Mouse (Mus musculus) cortical plate, adult 2 months (tissue): ENCODE results near the gene Icam2. TPM values are rescaled to one million over a fixed set of nuclear protein-coding genes. Genes with fewer than 3 reads are reported as not detected.

ENCODE experiments used
- H3K27ac ChIP-seq: fragments of 200-500 bp; 2 replicates; pipeline ENCODE4 v1.5.1; 2012; ENCODE audit warnings: low read length, control low read depth, inconsistent platforms; ENCODE audit not compliant: insufficient read depth
- H3K4me1 ChIP-seq: fragments of 200-500 bp; 2 replicates; pipeline ENCODE4 v1.6.1; 2011; ENCODE audit warnings: low read length; ENCODE audit not compliant: control insufficient read depth, insufficient read depth
- H3K4me3 ChIP-seq: fragments of 200-500 bp; 2 replicates; pipeline ENCODE4 v1.5.1; 2011; ENCODE audit warnings: mild to moderate bottlenecking, low read length, control low read depth; ENCODE audit not compliant: insufficient read depth
- CTCF ChIP-seq: fragments of 200-500 bp; IDR thresholded peaks from 2 replicates; pipeline ENCODE4 v1.5.1; 2011; ENCODE audit warnings: mild to moderate bottlenecking, control low read depth, low read length; ENCODE audit not compliant: insufficient read depth; ENCODE audit errors: extremely low read depth
- POLR2A ChIP-seq: fragments of 200-500 bp; IDR thresholded peaks from 2 replicates; pipeline ENCODE4 v1.6.1; 2011; ENCODE audit warnings: mild to moderate bottlenecking, low read length, control low read depth; ENCODE audit not compliant: insufficient read depth; ENCODE audit errors: extremely low read depth
- polyA plus RNA-seq: library from polyadenylated mRNA; depleted of rRNA; stranded (reverse); fragments of >200 nt; gene quantifications from 2 replicates; pipeline ENCODE4 v1.2.3, GENCODE M21; 2012; rRNA removed

Icam2 gene
- polyA plus RNA-seq, 1 experiment: 9.5 TPM

DNA sequence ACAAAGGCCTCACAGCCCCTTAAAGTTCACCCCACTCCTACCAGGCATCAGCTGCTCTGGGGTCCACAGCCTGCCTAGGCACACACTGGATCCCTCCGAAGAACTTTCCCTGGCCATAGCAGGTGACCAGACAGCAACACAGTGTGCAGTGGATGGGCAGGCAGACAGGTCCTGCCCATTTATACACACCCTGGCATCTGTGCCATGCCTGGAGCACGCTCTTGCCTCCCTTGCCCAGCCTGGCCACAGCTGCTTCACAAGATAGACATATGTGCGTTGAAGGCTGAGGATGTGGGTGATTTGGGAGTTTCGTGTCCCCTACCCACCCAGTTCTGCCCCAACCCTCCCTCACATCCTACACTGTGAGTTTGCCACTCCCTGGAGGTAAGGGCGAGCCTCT is 49.8 kb downstream of the Icam2 start:
- no peak overlapping the region for H3K27ac ChIP-seq
- TF ChIP-seq POLR2A: no peak
- TF ChIP-seq CTCF: no peak

GRCm38 (mm10) chr11:106334066-106334465 is 53.8 kb downstream of the Icam2 start:
- no peak overlapping the region for H3K27ac ChIP-seq
- H3K4me1 ChIP-seq: no peaks in the 10 kb centered on the region
- no peak overlapping the region for H3K4me3 ChIP-seq
- no peak for TF ChIP-seq POLR2A
- TF ChIP-seq CTCF: no peak

More for the DNA sequence above, 49.8 kb downstream of the Icam2 start:
- H3K4me1 ChIP-seq: no peaks in the 10 kb centered on the region
- no peak overlapping the region for H3K4me3 ChIP-seq

GRCm38 (mm10) chr11:106332458-106332857 is 55.4 kb downstream of the Icam2 start:
- Histone ChIP-seq H3K4me3 (no peak overlapping the region), H3K4me1 (no peaks in the 10 kb centered on the region), H3K27ac (no peak overlapping the region)
- TF ChIP-seq POLR2A (no peak), CTCF (no peak)

DNA sequence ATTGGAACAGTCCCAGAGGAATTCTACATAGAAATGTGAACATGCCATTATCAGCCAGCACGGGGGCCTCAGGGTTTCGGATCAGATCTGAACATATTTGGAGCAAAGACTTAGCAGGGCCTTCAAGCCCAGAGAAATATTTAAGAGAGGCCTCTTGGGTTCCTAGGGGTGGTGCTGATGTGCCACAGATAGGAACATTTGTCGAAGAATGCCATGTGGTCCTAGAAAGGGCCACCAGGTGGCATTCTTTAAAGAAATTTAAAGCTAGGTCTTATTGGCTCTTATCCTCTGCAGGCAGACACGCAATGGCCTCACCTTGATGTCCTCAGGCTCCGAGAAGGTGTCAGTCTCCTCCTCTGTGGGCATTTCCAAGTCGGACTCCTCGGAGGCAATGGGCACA is 58.2 kb downstream of the Icam2 start:
- TF ChIP-seq CTCF (peak; percentile 63), POLR2A (no peak)
- Histone ChIP-seq H3K27ac (no peak overlapping the region), H3K4me1 (no peaks in the 10 kb centered on the region), H3K4me3 (no peak overlapping the region)

DNA sequence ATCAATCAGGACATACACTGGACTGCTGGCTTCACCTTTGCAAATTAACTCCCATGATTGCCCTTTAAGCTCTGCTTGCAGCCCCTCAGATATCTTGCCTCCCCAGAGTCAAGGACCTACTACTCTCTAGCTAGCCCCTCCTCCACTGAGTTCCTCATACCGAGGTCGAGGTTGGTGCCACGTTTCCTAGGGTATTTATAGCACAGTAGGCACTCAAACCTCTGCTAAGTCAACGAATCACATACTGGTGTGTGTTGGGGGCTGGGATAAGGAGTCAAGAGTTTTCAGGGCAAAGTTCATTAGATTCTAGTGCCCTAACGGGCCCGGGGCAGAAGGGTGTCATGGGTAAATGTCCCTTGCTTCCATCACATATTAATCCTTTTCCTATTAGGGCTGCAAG is 58.7 kb downstream of the Icam2 start:
- TF ChIP-seq POLR2A (no peak), CTCF (no peak)
- no peak overlapping the region for H3K4me3 ChIP-seq
- H3K27ac ChIP-seq: no peak overlapping the region
- H3K4me1 ChIP-seq: no peaks in the 10 kb centered on the region

DNA sequence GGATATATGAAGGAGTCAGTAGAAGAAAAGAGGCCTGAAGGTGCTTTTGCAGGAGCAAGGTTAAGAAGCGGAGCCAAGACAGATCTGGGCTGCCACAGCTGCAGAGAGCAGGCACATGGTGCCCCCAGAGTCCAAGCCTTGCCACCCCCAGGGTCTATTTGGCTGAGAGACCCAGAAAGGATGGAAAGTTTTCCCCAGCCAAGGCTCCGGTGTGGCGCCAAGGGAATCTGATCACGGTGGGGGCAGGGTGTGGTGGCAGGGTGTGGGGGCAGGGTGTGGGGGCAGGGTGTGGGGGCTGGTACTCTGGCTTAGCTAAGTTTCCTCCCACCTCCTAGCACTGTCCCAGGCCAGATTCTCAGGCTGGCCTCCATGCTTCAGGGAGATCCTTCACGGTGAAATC is 59.4 kb downstream of the Icam2 start:
- Histone ChIP-seq H3K4me3 (no peak overlapping the region), H3K4me1 (no peaks in the 10 kb centered on the region), H3K27ac (no peak overlapping the region)
- TF ChIP-seq CTCF (no peak), POLR2A (no peak)

Other genes starting within 250 kb of the Icam2 start
- not detected in 2 replicates for gene Gm10840, start 227.2 kb downstream of the Icam2 start, polyA plus RNA-seq
- 86.0 and 102 TPM in 2 replicates for gene Limd2, start 227.2 kb downstream of the Icam2 start, polyA plus RNA-seq
- gene Strada, start 185.9 kb downstream of the Icam2 start, polyA plus RNA-seq: 51.9 and 55.2 TPM in 2 replicates
- 68.3 and 83.3 TPM in 2 replicates for gene Ccdc47, start 171.7 kb downstream of the Icam2 start, polyA plus RNA-seq
- 41.6 and 43.7 TPM in 2 replicates for gene Ddx42, start 171.1 kb downstream of the Icam2 start, polyA plus RNA-seq
- 23.8 and 24.6 TPM in 2 replicates for gene Ftsj3, start 132.0 kb downstream of the Icam2 start, polyA plus RNA-seq
- gene Psmc5, start 131.9 kb downstream of the Icam2 start, polyA plus RNA-seq: 244 and 245 TPM in 2 replicates
- gene Smarcd2, start 115.1 kb downstream of the Icam2 start, polyA plus RNA-seq: 32.3 and 33.8 TPM in 2 replicates
- gene Tcam1, start 111.4 kb downstream of the Icam2 start, polyA plus RNA-seq: 0.11 and 0.13 TPM in 2 replicates
- not detected in 2 replicates for gene Gh, start 86.2 kb downstream of the Icam2 start, polyA plus RNA-seq
- 0.44 and 0.87 TPM in 2 replicates for gene Cd79b, start 73.3 kb downstream of the Icam2 start, polyA plus RNA-seq
- 0.02 and 0.04 TPM in 2 replicates for gene Scn4a, start 34.8 kb downstream of the Icam2 start, polyA plus RNA-seq
- gene Prr29, start 22.6 kb downstream of the Icam2 start, polyA plus RNA-seq: 0.28 and 0.88 TPM in 2 replicates
- gene Ern1, start 99.8 kb upstream of the Icam2 start, polyA plus RNA-seq: 6.2 and 6.5 TPM in 2 replicates
- 57.3 and 58.2 TPM in 2 replicates for gene Tex2, start 225.3 kb upstream of the Icam2 start, polyA plus RNA-seq